Mouse (Mus musculus): ENCODE data around the gene Gm10428. TPM values are rescaled to one million over a fixed set of nuclear protein-coding genes. Genes with fewer than 3 reads are reported as not detected.

Gene Gm10428
- polyA plus RNA-seq (2014; fragmentation: Illumina TruSeq; extraction: RNeasy Lipid Tissue Mini Kit (QIAGEN cat#74804); ENCODE audit: low read depth, low replicate concordance) = not detected

DNA sequence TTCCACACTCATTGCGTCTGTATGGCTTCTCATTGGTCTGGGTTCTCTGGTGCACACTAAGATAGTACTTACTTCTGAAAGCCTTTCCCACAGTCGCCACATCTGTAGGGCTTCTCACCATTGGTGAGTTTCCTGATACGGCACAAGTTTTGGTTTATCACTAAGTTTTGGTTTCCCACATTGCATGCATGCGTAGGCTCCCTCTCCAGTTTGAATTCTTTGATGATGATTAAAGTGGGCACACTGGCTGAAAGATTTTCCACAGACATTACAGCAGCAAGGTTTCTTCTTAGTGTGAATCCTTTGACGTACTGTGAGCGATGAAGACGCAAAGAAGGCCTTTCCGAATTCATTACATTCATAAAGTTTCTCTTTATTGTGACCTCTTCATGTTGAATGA, at the start of gene Gm10428:
Gene Gm10428 (plus strand): TSS at position 321 of the 400 bp plus-strand sequence.

GRCm38 (mm10) chr11:62731311-62732021, 21.4 kb upstream of the Gm10428 start, which contains the start of gene Zfp287:
Gene Zfp287 (minus strand): TSS chr11:62731905.

GRCm38 (mm10) chr11:62788935-62789616, 36.2 kb downstream of the Gm10428 start, which contains the start of gene Zfp286:
Gene Zfp286 (minus strand): TSS chr11:62789462.

Other genes with a start within 250 kb of the Gm10428 start
- 386 TPM for gene Cenpv, start 213.8 kb upstream of the Gm10428 start, polyA plus RNA-seq (2014; fragmentation: Illumina TruSeq; extraction: RNeasy Lipid Tissue Mini Kit (QIAGEN cat#74804); ENCODE audit: low read depth, low replicate concordance)
- gene Ubb, start 201.9 kb upstream of the Gm10428 start, polyA plus RNA-seq (2014; fragmentation: Illumina TruSeq; extraction: RNeasy Lipid Tissue Mini Kit (QIAGEN cat#74804); ENCODE audit: low read depth, low replicate concordance) = 138 TPM
- gene Trpv2, start 178.6 kb upstream of the Gm10428 start, polyA plus RNA-seq (2014; fragmentation: Illumina TruSeq; extraction: RNeasy Lipid Tissue Mini Kit (QIAGEN cat#74804); ENCODE audit: low read depth, low replicate concordance) = not detected
- 7.3 TPM for gene Lrrc75a, start 104.6 kb upstream of the Gm10428 start, polyA plus RNA-seq (2014; fragmentation: Illumina TruSeq; extraction: RNeasy Lipid Tissue Mini Kit (QIAGEN cat#74804); ENCODE audit: low read depth, low replicate concordance)
- gene Mmgt2, start 104.4 kb upstream of the Gm10428 start, polyA plus RNA-seq (2014; fragmentation: Illumina TruSeq; extraction: RNeasy Lipid Tissue Mini Kit (QIAGEN cat#74804); ENCODE audit: low read depth, low replicate concordance) = 2.9 TPM
- gene Zfp287, start 21.2 kb upstream of the Gm10428 start, polyA plus RNA-seq (2014; fragmentation: Illumina TruSeq; extraction: RNeasy Lipid Tissue Mini Kit (QIAGEN cat#74804); ENCODE audit: low read depth, low replicate concordance) = 6.9 TPM
- 44.9 TPM for gene Zfp286, start 36.4 kb downstream of the Gm10428 start, polyA plus RNA-seq (2014; fragmentation: Illumina TruSeq; extraction: RNeasy Lipid Tissue Mini Kit (QIAGEN cat#74804); ENCODE audit: low read depth, low replicate concordance)
- gene Trim16, start 67.1 kb downstream of the Gm10428 start, polyA plus RNA-seq (2014; fragmentation: Illumina TruSeq; extraction: RNeasy Lipid Tissue Mini Kit (QIAGEN cat#74804); ENCODE audit: low read depth, low replicate concordance) = 0.08 TPM
- 212 TPM for gene Fbxw10, start 94.0 kb downstream of the Gm10428 start, polyA plus RNA-seq (2014; fragmentation: Illumina TruSeq; extraction: RNeasy Lipid Tissue Mini Kit (QIAGEN cat#74804); ENCODE audit: low read depth, low replicate concordance)
- 43.3 TPM for gene Tvp23b, start 126.4 kb downstream of the Gm10428 start, polyA plus RNA-seq (2014; fragmentation: Illumina TruSeq; extraction: RNeasy Lipid Tissue Mini Kit (QIAGEN cat#74804); ENCODE audit: low read depth, low replicate concordance)
- gene Cdrt4, start 198.1 kb downstream of the Gm10428 start, polyA plus RNA-seq (2014; fragmentation: Illumina TruSeq; extraction: RNeasy Lipid Tissue Mini Kit (QIAGEN cat#74804); ENCODE audit: low read depth, low replicate concordance) = 343 TPM